Comparison of ENCODE assay signal across 8 mouse cellular contexts in genomic region chr19:5510031-5511026, GRCm38 (mm10). TPM values are rescaled to one million over a fixed set of nuclear protein-coding genes. Genes with fewer than 3 reads are reported as not detected.
A peak's percentile ranks its signal among the peaks of the same experiment; 100 is the strongest.
DNase-seq lines count a peak whose midpoint lies in the region; ATAC-seq lines count a peak whose summit lies in the region.

Gene Snx32 (minus strand): TSS chr19:5510538.

- WGBS in hindbrain, embryonic 10.5 days = 4% methylated on average over 47 of the region's 47 CpGs

- H3K4me3 ChIP-seq in hindbrain, embryonic 10.5 days = peak within 1 kb of the TSS; percentile 62

- no peaks in the 10 kb centered on the region for H3K36me3 ChIP-seq in hindbrain, embryonic 10.5 days

- peak; percentile 96 for DNase-seq in MN1 (ENCODE audit: low spot score)
- peak; percentile 100 for DNase-seq in cerebellum, adult 9-10 months
- DNase-seq in hindbrain, embryonic 10.5 days (ENCODE audit: low spot score) = peak; percentile 93
- peak; percentile 95 to 97 for DNase-seq in layer of hippocampus, postnatal 10 days (ENCODE audit: low spot score in 2 of 2)
- DNase-seq in lung, postnatal 10 days = peak; percentile 98
- peak; percentile 96 for DNase-seq in ovary, postnatal 36 days (ENCODE audit: low spot score)
- DNase-seq in thymus, postnatal 25 days = peak; percentile 96

- H3K9me3 ChIP-seq in hindbrain, embryonic 10.5 days = peaks cover 3% of the 10 kb centered on the region; the same call in 1 of the 2 replicates

- peak; percentile 99 for ATAC-seq in frontal cortex, adult (ENCODE audit: low TSS enrichment)

- H3K27me3 ChIP-seq in hindbrain, embryonic 10.5 days (ENCODE audit: insufficient read depth, poor library complexity, severe bottlenecking) = no peaks in the 10 kb centered on the region

- peak within 1 kb of the TSS; percentile 88 for H3K27ac ChIP-seq in hindbrain, embryonic 10.5 days

- H3K4me1 ChIP-seq in hindbrain, embryonic 10.5 days (replicated peaks) = peaks cover 22% of the 10 kb centered on the region

RNA-seq across cellular contexts. Expression of gene Snx32, which starts in this region (rescaled TPM):
- polyA plus RNA-seq in hindbrain, embryonic 10.5 days (2016; fragmentation: Nextera tagmentation; extraction: Ambion mirVana) = 8.9 and 18.7 TPM in 2 replicates
- 10 to 100 TPM; 63.1 to 66.2 TPM for total RNA-seq in layer of hippocampus, postnatal 10 days (2021)

Comparison
In these comparisons a context has a peak if more than half of its experiments do, and no peak if none do; other contexts are left out.
1. Peak in every context shown above with its lines: DNase-seq, ATAC-seq, H3K4me3 ChIP-seq and H3K27ac ChIP-seq.